Mouse (Mus musculus) cerebellum, postnatal 14 days (tissue): ENCODE data around the gene Vav1.

Source experiments
- DNase-seq, 2 experiments: peaks; one replicate each; pipeline ENCODE4 v3.0.0; 2021; ENCODE audit warnings: mixed read lengths in 2 of 2

The Vav1 gene

GRCm38 (mm10) chr17:57344029-57344707, 65.3 kb downstream of the Vav1 start:
- no peak for DNase-seq

- DNase-seq: no peak
Measured at GRCm38 (mm10) chr17:57347017-57347416, 68.1 kb downstream of the Vav1 start.

- no peak for DNase-seq
Measured at GRCm38 (mm10) chr17:57347781-57348180, 68.9 kb downstream of the Vav1 start.

- DNase-seq: no peak
Measured at GRCm38 (mm10) chr17:57349067-57349466, 70.2 kb downstream of the Vav1 start.

- DNase-seq: no peak
Measured at GRCm38 (mm10) chr17:57350212-57350611, 71.3 kb downstream of the Vav1 start.

- DNase-seq: no peak
Measured at GRCm38 (mm10) chr17:57351107-57351506, 72.2 kb downstream of the Vav1 start.

- no peak for DNase-seq
Measured at GRCm38 (mm10) chr17:57358441-57358840, 79.5 kb downstream of the Vav1 start, which contains the start of gene Adgre1. Gene Adgre1 (plus strand): TSS chr17:57358691.

- DNase-seq: no peak
Measured at GRCm38 (mm10) chr17:57359485-57360241, 80.8 kb downstream of the Vav1 start.
